Mouse (Mus musculus) layer of hippocampus, adult 2 months (tissue): Measurements from ENCODE around the gene Pth1r. TPM values are rescaled to one million over a fixed set of nuclear protein-coding genes. Genes with fewer than 3 reads are reported as not detected.

Experiments
- DNase-seq, 2 experiments: peaks; one replicate each; pipeline ENCODE4 v3.0.0; 2022; ENCODE audit warnings: low spot score in 2 of 2
- H3K27ac ChIP-seq: fragments of 200-600 bp; 2 replicates; pipeline ENCODE4 v1.8.1; 2022
- H3K4me3 ChIP-seq: fragments of 200-600 bp; 2 replicates; pipeline ENCODE4 v1.8.1; 2022; ENCODE audit warnings: mild to moderate bottlenecking
- CTCF ChIP-seq: fragments of 200-600 bp; conservative IDR thresholded peaks from 2 replicates; pipeline ENCODE4 v1.8.1; 2022; ENCODE audit warnings: antibody characterized with exemption, mild to moderate bottlenecking, moderate library complexity
- long read RNA-seq, 2 experiments: library from polyadenylated mRNA; stranded (forward); transcript quantifications; one replicate each; pipeline ENCODE4 v2.0.0; 2021; ENCODE audit warnings: borderline mapping rate in 2 of 2
- total RNA-seq, 2 experiments: library from RNA; stranded (reverse); gene quantifications; 2 replicates each; pipeline ENCODE4 v1.2.3; 2021

Pth1r gene
- total RNA-seq: 1 to 10 TPM; 4.4 to 5.0 TPM
- long read RNA-seq, experiment 1, transcript Pth1r-202 (15 exons, 2,219 nt): major isoform, 5 of 10 reads
- long read RNA-seq, experiment 1, partial matches to known transcripts: 3 of 10 reads
- long read RNA-seq, experiment 1, other reads (novel, unspliced or antisense): 1 of 10 reads
- long read RNA-seq, experiment 2, partial matches to known transcripts: 0 of 8 reads
- long read RNA-seq, experiment 2, other reads (novel, unspliced or antisense): 2 of 8 reads

GRCm38 (mm10) chr9:110746961-110747360 lies at the start of gene Pth1r:
Gene Pth1r, minus strand, starts transcription at chr9:110747145.
- no peak for TF ChIP-seq CTCF
- DNase-seq: no peak
- no peak within 1 kb of the TSS for H3K27ac ChIP-seq
- no peak within 1 kb of the TSS for H3K4me3 ChIP-seq

GRCm38 (mm10) chr9:110790462-110790861 lies 43.5 kb upstream of the Pth1r start:
- no peak for TF ChIP-seq CTCF
- DNase-seq: no peak
- no peak overlapping the region for H3K27ac ChIP-seq
- H3K4me3 ChIP-seq: no peak overlapping the region

- TF ChIP-seq CTCF: peak; percentile 41
- no peak for DNase-seq
These were observed 41.2 kb upstream of the Pth1r start for GRCm38 (mm10) chr9:110788169-110788568.

GRCm38 (mm10) chr9:110783611-110784010 lies 36.7 kb upstream of the Pth1r start:
- no peak for DNase-seq
- TF ChIP-seq CTCF: no peak
- Histone ChIP-seq H3K4me3 (no peak overlapping the region), H3K27ac (no peak overlapping the region)

More at GRCm38 (mm10) chr9:110788169-110788568, 41.2 kb upstream of the Pth1r start:
- Histone ChIP-seq H3K27ac (no peak overlapping the region), H3K4me3 (no peak overlapping the region)

- peak; percentile 47 to 71 for DNase-seq
- Histone ChIP-seq H3K27ac (peak overlapping the region; percentile 74), H3K4me3 (peak overlapping the region; percentile 63)
- TF ChIP-seq CTCF: no peak; the same call in 1 of the 2 replicates
These were observed 34.8 kb upstream of the Pth1r start for GRCm38 (mm10) chr9:110781731-110782130.

- peak; percentile 91 for TF ChIP-seq CTCF
- peak; percentile 89 to 95 for DNase-seq
- Histone ChIP-seq H3K27ac (peak overlapping the region; percentile 74), H3K4me3 (peak overlapping the region; percentile 63)
These were observed 34.3 kb upstream of the Pth1r start for GRCm38 (mm10) chr9:110781256-110781721.

- H3K4me3 ChIP-seq: no peak overlapping the region
These were observed 32.4 kb upstream of the Pth1r start for GRCm38 (mm10) chr9:110779242-110779913.

GRCm38 (mm10) chr9:110778559-110778958 lies 31.6 kb upstream of the Pth1r start:
- no peak for DNase-seq
- no peak overlapping the region for H3K27ac ChIP-seq
- peak; percentile 18; the same call in 1 of the 2 replicates for TF ChIP-seq CTCF
- H3K4me3 ChIP-seq: no peak overlapping the region

More at GRCm38 (mm10) chr9:110779242-110779913, 32.4 kb upstream of the Pth1r start:
- peak; percentile 45 for TF ChIP-seq CTCF
- H3K27ac ChIP-seq: no peak overlapping the region
- no peak for DNase-seq

- Histone ChIP-seq H3K27ac (no peak overlapping the region), H3K4me3 (no peak overlapping the region)
- DNase-seq: no peak
- no peak for TF ChIP-seq CTCF
These were observed 31.2 kb upstream of the Pth1r start for GRCm38 (mm10) chr9:110778100-110778499.

GRCm38 (mm10) chr9:110775269-110776022 lies 28.5 kb upstream of the Pth1r start:
- Histone ChIP-seq H3K27ac (no peak overlapping the region), H3K4me3 (no peak overlapping the region)
- no peak for DNase-seq
- no peak for TF ChIP-seq CTCF

- no peak for TF ChIP-seq CTCF
These were observed 27.7 kb upstream of the Pth1r start for GRCm38 (mm10) chr9:110774403-110775268.

GRCm38 (mm10) chr9:110772336-110772735 lies 25.4 kb upstream of the Pth1r start:
- no peak overlapping the region for H3K4me3 ChIP-seq
- TF ChIP-seq CTCF: no peak
- no peak for DNase-seq
- no peak overlapping the region for H3K27ac ChIP-seq

More at GRCm38 (mm10) chr9:110774403-110775268, 27.7 kb upstream of the Pth1r start:
- DNase-seq: no peak
- no peak overlapping the region for H3K4me3 ChIP-seq
- H3K27ac ChIP-seq: no peak overlapping the region
